Mouse (Mus musculus): Measurements from ENCODE around the gene Eif2a.

DNA sequence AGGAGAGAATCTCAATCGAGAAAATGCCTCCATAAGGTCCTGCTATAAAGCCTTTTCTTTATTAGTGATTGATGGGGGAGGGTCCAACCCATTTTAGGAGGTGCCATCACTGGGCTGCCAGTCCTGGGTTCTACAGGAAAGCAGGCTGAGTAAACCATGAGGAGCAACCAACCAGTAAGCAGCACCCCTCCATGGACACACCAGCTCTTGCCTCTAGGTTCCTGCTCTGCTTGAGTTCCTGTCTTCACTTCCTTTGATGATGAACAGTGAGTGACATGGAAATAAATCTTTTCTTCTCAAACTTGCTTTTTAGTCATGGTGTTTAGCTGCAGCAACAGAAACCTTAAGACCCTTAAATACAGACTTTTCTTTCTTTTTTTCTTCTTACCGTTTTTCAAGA is 4.3 kb upstream of the Eif2a start:
- no peak for TF ChIP-seq POLR2A (IDR thresholded peaks at IDR 0.05; ENCODE audit: control insufficient read depth, extremely low read depth, insufficient read depth, low read length, poor library complexity)
- no peak for TF ChIP-seq CTCF (IDR thresholded peaks at IDR 0.05; ENCODE audit: borderline replicate concordance, control insufficient read depth, extremely low read depth, insufficient read depth, low read length, poor library complexity)
